Mouse (Mus musculus): ENCODE measurements around the gene Trap1a. TPM values are rescaled to one million over a fixed set of nuclear protein-coding genes. Genes with fewer than 3 reads are reported as not detected.

Trap1a gene
- polyA plus RNA-seq, 1 experiment from 2014 or later, result not detected

- no peak overlapping the region for H3K4me2 ChIP-seq
- 69% methylated on average over 18 of the region's 18 CpGs for WGBS
- H3K9ac ChIP-seq, result no peak overlapping the region
- H3K36me3 ChIP-seq, result no peaks in the 10 kb centered on the region
- no peak for ATAC-seq (ENCODE audit: low FRiP score)
- H3K4me3 ChIP-seq, result no peak overlapping the region
- no peak overlapping the region for H3K27ac ChIP-seq
- no peaks in the 10 kb centered on the region for H3K9me3 ChIP-seq
- no peaks in the 10 kb centered on the region for H3K4me1 ChIP-seq (replicated peaks)
- 0 out of 2 replicates have a peak, but pooled peaks cover 15% of the 10 kb centered on the region for H3K27me3 ChIP-seq
These were observed 24.9 kb downstream of the Trap1a start for GRCm38 (mm10) chrX:139358361-139358760.

GRCm38 (mm10) chrX:139366837-139367528 is 33.5 kb downstream of the Trap1a start:
- Histone ChIP-seq H3K4me3 (no peak overlapping the region), H3K36me3 (no peaks in the 10 kb centered on the region), H3K9me3 (no peaks in the 10 kb centered on the region), H3K9ac (no peak overlapping the region), H3K4me1 (replicated peaks) (no peaks in the 10 kb centered on the region), H3K27me3 (0 out of 2 replicates have a peak, but pooled peaks cover 2% of the 10 kb centered on the region), H3K27ac (no peak overlapping the region), H3K4me2 (no peak overlapping the region)
- 89% methylated on average over 3 of the region's 3 CpGs for WGBS
- no peak for ATAC-seq (ENCODE audit: low FRiP score)

- Histone ChIP-seq H3K27ac (no peak overlapping the region), H3K9ac (no peak overlapping the region), H3K4me2 (no peak overlapping the region), H3K27me3 (0 out of 2 replicates have a peak, but pooled peaks cover 2% of the 10 kb centered on the region), H3K4me3 (no peak overlapping the region), H3K9me3 (no peaks in the 10 kb centered on the region), H3K4me1 (replicated peaks) (no peaks in the 10 kb centered on the region), H3K36me3 (no peaks in the 10 kb centered on the region)
- no peak for ATAC-seq (ENCODE audit: low FRiP score)
These were observed 34.0 kb downstream of the Trap1a start for GRCm38 (mm10) chrX:139367529-139367908.

- H3K4me2 ChIP-seq, result no peak overlapping the region
- 58% methylated on average over 4 of the region's 4 CpGs for WGBS
- no peak for ATAC-seq (ENCODE audit: low FRiP score)
- no peaks in the 10 kb centered on the region for H3K9me3 ChIP-seq
- H3K4me3 ChIP-seq, result no peak overlapping the region
- no peak overlapping the region for H3K9ac ChIP-seq
- H3K36me3 ChIP-seq, result no peaks in the 10 kb centered on the region
- H3K4me1 ChIP-seq (replicated peaks), result no peaks in the 10 kb centered on the region
- no peak overlapping the region for H3K27ac ChIP-seq
- 0 out of 2 replicates have a peak, but pooled peaks cover 2% of the 10 kb centered on the region for H3K27me3 ChIP-seq
These were observed 35.6 kb downstream of the Trap1a start for GRCm38 (mm10) chrX:139369122-139369521.

- Histone ChIP-seq H3K9ac (no peak overlapping the region), H3K36me3 (no peaks in the 10 kb centered on the region), H3K4me2 (no peak overlapping the region), H3K4me1 (replicated peaks) (no peaks in the 10 kb centered on the region), H3K9me3 (no peaks in the 10 kb centered on the region), H3K4me3 (no peak overlapping the region), H3K27me3 (0 out of 2 replicates have a peak, but pooled peaks cover 2% of the 10 kb centered on the region), H3K27ac (no peak overlapping the region)
- ATAC-seq (ENCODE audit: low FRiP score), result no peak
These were observed 39.2 kb downstream of the Trap1a start for GRCm38 (mm10) chrX:139372665-139373064.

Other genes with a start within 250 kb of the Trap1a start
- gene Serpina7, start 248.4 kb upstream of the Trap1a start, polyA plus RNA-seq (2015; fragmentation: Nextera tagmentation; extraction: Ambion mirVana), result not detected in 2 replicates
- gene 4930513O06Rik, start 247.4 kb upstream of the Trap1a start, polyA plus RNA-seq (2015; fragmentation: Nextera tagmentation; extraction: Ambion mirVana), result not detected in 2 replicates
- not detected in 2 replicates for gene 4933428M09Rik, start 154.5 kb upstream of the Trap1a start, polyA plus RNA-seq (2015; fragmentation: Nextera tagmentation; extraction: Ambion mirVana)
- gene Mum1l1, start 123.6 kb upstream of the Trap1a start, polyA plus RNA-seq (2015; fragmentation: Nextera tagmentation; extraction: Ambion mirVana), result 7.6 and 9.7 TPM in 2 replicates
- 0.68 and 0.87 TPM in 2 replicates for gene D330045A20Rik, start 146.7 kb downstream of the Trap1a start, polyA plus RNA-seq (2015; fragmentation: Nextera tagmentation; extraction: Ambion mirVana)
- 2.1 and 2.4 TPM in 2 replicates for gene Rnf128, start 229.6 kb downstream of the Trap1a start, polyA plus RNA-seq (2015; fragmentation: Nextera tagmentation; extraction: Ambion mirVana)

All from hindbrain, embryonic 13.5 days (tissue).